Mouse (Mus musculus) liver, embryonic 14.5 days (tissue): ENCODE measurements around the gene Hcrtr2.

ENCODE experiments used
- CTCF ChIP-seq: IDR thresholded peaks from 2 replicates; pipeline ENCODE4 v1.5.1; 2016; ENCODE audit warnings: antibody characterized with exemption, low read depth, control low read depth
- EP300 ChIP-seq: IDR thresholded peaks from 2 replicates; pipeline ENCODE4 v1.6.1; 2016; ENCODE audit warnings: antibody characterized with exemption, low read depth

DNA sequence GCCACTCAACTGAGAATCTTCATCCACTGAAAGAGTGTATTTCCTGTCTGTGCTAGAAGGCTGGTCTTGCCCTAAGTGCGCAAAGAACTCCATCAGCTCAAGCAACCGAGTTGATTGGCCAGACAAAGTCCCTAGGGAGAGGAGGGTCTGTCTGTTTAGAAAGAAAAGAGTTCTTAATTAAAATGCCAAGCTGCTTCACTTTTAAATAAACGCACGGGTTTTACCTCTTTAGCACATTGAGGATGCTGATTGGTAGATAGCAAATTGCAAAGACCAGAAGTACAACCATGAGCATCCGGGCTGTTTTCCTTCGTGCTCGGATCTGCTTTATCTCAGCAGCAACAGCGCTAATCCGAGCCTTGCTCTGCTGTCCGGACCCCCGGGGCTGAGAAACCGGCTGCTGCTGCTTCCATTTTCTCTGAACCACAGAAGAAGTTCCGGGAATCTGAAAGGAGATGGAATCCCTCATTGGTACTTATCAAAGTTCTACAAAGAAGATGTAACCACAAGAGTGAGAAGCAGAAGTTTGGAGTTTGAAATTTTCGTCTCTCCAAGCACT is 87.6 kb downstream of the Hcrtr2 start:
- no peak for TF ChIP-seq CTCF
- 0 out of 2 replicates have a peak, but pooled peaks have one; percentile 13 for TF ChIP-seq EP300
